Mouse (Mus musculus) liver, embryonic 13.5 days (tissue): ENCODE data around the gene Tep1. TPM values are rescaled to one million over a fixed set of nuclear protein-coding genes. Genes with fewer than 3 reads are reported as not detected.
A peak's percentile ranks its signal among the peaks of the same experiment; 100 is the strongest.
"Not testable (repeated sequence)": the region's sequence is repeated elsewhere in the genome, so short reads cannot be mapped to it uniquely, and the experiment has no call there.

Source experiments
- ATAC-seq: fragments of 200-750 bp; cut with Nextera tagmentation; 2 replicates; pipeline ENCODE4 v1.8.0; 2017; ENCODE audit warnings: low read depth, mild to moderate bottlenecking, moderate number of reproducible peaks, moderate library complexity
- DNase-seq: peaks from one replicate; pipeline ENCODE4 v3.0.0; 2022
- H3K27ac ChIP-seq: fragments of 300-500 bp; sonication (generic); 2 replicates; pipeline ENCODE4 v1.5.1; 2015; ENCODE audit warnings: moderate library complexity, mild to moderate bottlenecking, inconsistent platforms
- H3K27me3 ChIP-seq: fragments of 300-500 bp; sonication (generic); 2 replicates; pipeline ENCODE4 v1.6.1; 2015; ENCODE audit warnings: mild to moderate bottlenecking, inconsistent platforms
- H3K36me3 ChIP-seq: fragments of 300-500 bp; sonication (generic); 2 replicates; pipeline ENCODE4 v1.6.1; 2015; ENCODE audit warnings: mild to moderate bottlenecking, inconsistent platforms
- H3K4me1 ChIP-seq: fragments of 300-500 bp; sonication (generic); replicated peaks from 2 replicates; pipeline ENCODE4 v1.6.1; 2015; ENCODE audit warnings: inconsistent platforms
- H3K4me2 ChIP-seq: fragments of 300-500 bp; sonication (generic); 2 replicates; pipeline ENCODE4 v1.6.1; 2015; ENCODE audit warnings: inconsistent platforms, mild to moderate bottlenecking, moderate library complexity
- H3K4me3 ChIP-seq: fragments of 300-500 bp; sonication (generic); replicated peaks from 2 replicates; pipeline ENCODE4 v1.5.1; 2015; ENCODE audit warnings: mild to moderate bottlenecking, inconsistent platforms
- H3K9ac ChIP-seq: fragments of 300-500 bp; sonication (generic); 2 replicates; pipeline ENCODE4 v1.6.1; 2015; ENCODE audit warnings: mild to moderate bottlenecking, inconsistent platforms
- H3K9me3 ChIP-seq: fragments of 300-500 bp; sonication (generic); replicated peaks from 2 replicates; pipeline ENCODE4 v1.6.1; 2016; ENCODE audit warnings: inconsistent platforms
- WGBS: fragments of 180-500 bp; shearing (Covaris S2); methylation state at CpG from one replicate; pipeline ENCODE4 v1.1.7; 2015; ENCODE audit not compliant: insufficient replicate concordance; 5-methylcytosine and 5-hydroxymethylcytosine counted together
- polyA plus RNA-seq: library from polyadenylated mRNA; unstranded; fragments of >200 nt; fragmentation: Nextera tagmentation; extraction: Ambion mirVana; gene quantifications from 2 replicates; pipeline ENCODE4 v1.2.1, GENCODE M21; 2015

Gene Tep1
- polyA plus RNA-seq, 1 experiment from 2014 or later: 2.5 TPM

- no peaks in the 10 kb centered on the region for H3K36me3 ChIP-seq
- DNase-seq (no peak), ATAC-seq (no peak)
- 76% methylated on average over 3 of the region's 3 CpGs for WGBS
- H3K4me1 ChIP-seq: peaks cover 11% of the 10 kb centered on the region
- no peak overlapping the region for H3K4me2 ChIP-seq
- no peak overlapping the region for H3K9ac ChIP-seq
- H3K4me3 ChIP-seq: no peak overlapping the region
- H3K9me3 ChIP-seq: no peaks in the 10 kb centered on the region
- no peak overlapping the region for H3K27ac ChIP-seq
- H3K27me3 ChIP-seq: no peaks in the 10 kb centered on the region
These were observed 3.4 kb downstream of the Tep1 start for GRCm38 (mm10) chr14:50866966-50867365.

DNA sequence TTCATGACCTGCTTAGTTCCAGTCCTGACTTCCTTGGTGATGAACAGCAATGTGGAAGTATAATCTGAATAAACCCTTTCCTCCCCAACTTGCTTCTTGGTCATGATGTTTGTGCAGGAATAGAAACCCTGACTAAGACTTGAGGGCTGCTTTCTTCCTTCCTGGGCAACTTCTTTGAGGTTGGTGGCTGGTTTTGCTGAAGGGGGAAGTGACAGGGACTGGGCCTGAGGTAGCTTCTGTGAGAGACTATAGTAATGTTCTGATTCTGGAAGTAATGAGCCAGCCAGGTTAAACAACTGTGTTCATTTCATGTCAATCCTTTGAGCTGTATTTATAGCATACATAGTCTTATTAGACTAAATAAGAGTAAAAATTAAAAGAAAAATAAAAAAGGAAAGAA lies 5.4 kb downstream of the Tep1 start:
- not testable (repeated sequence) for ATAC-seq, H3K27ac ChIP-seq, H3K4me3 ChIP-seq, H3K9ac ChIP-seq, H3K4me2 ChIP-seq, H3K4me1 ChIP-seq, H3K9me3 ChIP-seq, H3K27me3 ChIP-seq, DNase-seq
- H3K36me3 ChIP-seq: peaks cover 11% of the 10 kb centered on the region

GRCm38 (mm10) chr14:50862641-50863040 lies 7.7 kb downstream of the Tep1 start:
- DNase-seq (no peak), ATAC-seq (no peak)
- no peak overlapping the region for H3K9ac ChIP-seq
- H3K4me3 ChIP-seq: no peak overlapping the region
- H3K27me3 ChIP-seq: no peaks in the 10 kb centered on the region
- peaks cover 11% of the 10 kb centered on the region for H3K36me3 ChIP-seq
- no peaks in the 10 kb centered on the region for H3K4me1 ChIP-seq
- 68% methylated on average over 10 of the region's 10 CpGs for WGBS
- no peak overlapping the region for H3K4me2 ChIP-seq
- no peak overlapping the region for H3K27ac ChIP-seq
- no peaks in the 10 kb centered on the region for H3K9me3 ChIP-seq

DNA sequence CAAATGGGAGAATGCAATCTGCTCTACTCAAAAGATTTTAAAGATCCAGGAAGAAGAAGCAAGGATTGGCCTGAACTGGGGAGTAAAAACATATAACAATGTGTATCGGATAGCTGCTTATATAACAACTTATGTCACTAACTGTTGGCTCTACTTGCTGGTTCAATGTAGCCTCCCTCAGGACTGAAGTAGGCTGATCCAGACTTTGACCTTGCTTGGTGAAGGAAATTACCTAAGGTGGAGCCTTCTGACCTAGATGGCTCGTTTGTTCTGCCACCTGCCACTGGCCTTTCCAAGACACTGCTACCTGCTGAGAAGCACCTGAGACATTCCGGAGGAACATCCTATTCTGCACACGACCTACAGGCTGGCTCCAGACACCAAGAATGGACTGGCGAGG lies 14.6 kb downstream of the Tep1 start:
- H3K4me1 ChIP-seq: no peaks in the 10 kb centered on the region
- H3K9ac ChIP-seq: no peak overlapping the region
- peaks cover 14% of the 10 kb centered on the region for H3K36me3 ChIP-seq
- ATAC-seq (no peak), DNase-seq (no peak)
- H3K27ac ChIP-seq: no peak overlapping the region
- H3K4me2 ChIP-seq: no peak overlapping the region
- no peaks in the 10 kb centered on the region for H3K27me3 ChIP-seq
- H3K9me3 ChIP-seq: no peaks in the 10 kb centered on the region
- no peak overlapping the region for H3K4me3 ChIP-seq
- 73% methylated on average over 5 of the region's 5 CpGs for WGBS

GRCm38 (mm10) chr14:50837236-50837635 lies 33.1 kb downstream of the Tep1 start:
- H3K9ac ChIP-seq: no peak overlapping the region
- H3K4me3 ChIP-seq: no peak overlapping the region
- no peak overlapping the region for H3K4me2 ChIP-seq
- 67% methylated on average over 6 of the region's 6 CpGs for WGBS
- ATAC-seq: no peak
- H3K27me3 ChIP-seq: no peaks in the 10 kb centered on the region
- H3K36me3 ChIP-seq: no peaks in the 10 kb centered on the region
- no peak overlapping the region for H3K27ac ChIP-seq
- no peaks in the 10 kb centered on the region for H3K4me1 ChIP-seq
- peak; percentile 9 for DNase-seq
- H3K9me3 ChIP-seq: no peaks in the 10 kb centered on the region

- H3K9ac ChIP-seq: no peak overlapping the region
- no peak for ATAC-seq
- no peak overlapping the region for H3K4me3 ChIP-seq
- no peak overlapping the region for H3K4me2 ChIP-seq
- no peak overlapping the region for H3K27ac ChIP-seq
- H3K36me3 ChIP-seq: no peaks in the 10 kb centered on the region
- H3K9me3 ChIP-seq: no peaks in the 10 kb centered on the region
- H3K27me3 ChIP-seq: no peaks in the 10 kb centered on the region
- H3K4me1 ChIP-seq: no peaks in the 10 kb centered on the region
- no peak for DNase-seq
- 39% methylated on average over 2 of the region's 2 CpGs for WGBS
These were observed 35.9 kb downstream of the Tep1 start for GRCm38 (mm10) chr14:50834435-50834834.

DNA sequence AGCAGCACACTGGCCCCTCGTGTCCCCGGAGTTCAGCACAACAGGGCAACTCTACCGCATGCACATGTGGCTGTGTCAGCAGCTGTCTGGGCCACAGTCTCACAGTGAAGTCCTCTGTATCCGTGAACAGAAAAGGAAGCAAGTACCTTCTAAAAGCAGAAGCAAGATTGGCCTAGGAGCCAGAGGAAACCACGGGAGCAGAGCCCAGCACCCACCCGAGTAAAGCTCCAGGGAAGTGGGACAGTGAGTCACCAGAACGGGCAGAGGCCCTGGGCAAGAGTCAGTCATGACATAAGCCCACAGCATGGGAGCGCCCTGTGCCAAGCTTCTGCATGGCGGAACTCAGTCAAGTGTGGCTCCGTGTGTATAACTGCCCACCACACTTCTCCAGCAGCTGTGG lies 36.4 kb downstream of the Tep1 start:
- Histone ChIP-seq H3K36me3 (no peaks in the 10 kb centered on the region), H3K9ac (no peak overlapping the region), H3K4me2 (no peak overlapping the region), H3K27ac (no peak overlapping the region), H3K4me3 (no peak overlapping the region), H3K27me3 (no peaks in the 10 kb centered on the region), H3K4me1 (no peaks in the 10 kb centered on the region), H3K9me3 (no peaks in the 10 kb centered on the region)
- 42% methylated on average over 10 of the region's 10 CpGs for WGBS
- DNase-seq (no peak), ATAC-seq (peak; percentile 57)

DNA sequence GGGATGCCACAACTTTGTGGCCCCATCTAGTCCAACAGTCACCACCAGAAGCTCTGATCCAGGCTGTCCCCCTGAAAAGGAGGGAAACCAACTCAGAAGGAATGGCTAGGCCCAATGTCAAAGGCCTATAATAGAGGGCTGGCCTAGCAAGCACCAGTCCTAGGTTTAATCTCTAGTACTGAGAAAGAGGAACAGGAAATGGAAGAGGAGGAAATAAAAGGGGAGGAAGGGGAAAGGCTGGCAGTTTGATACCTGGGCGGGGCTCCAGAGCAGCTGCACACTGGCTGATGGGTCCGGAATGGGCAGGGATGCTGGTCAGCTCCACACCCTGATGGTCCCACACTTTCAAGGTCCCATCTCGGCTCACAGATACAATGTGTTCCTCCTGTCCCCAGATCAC lies 40.5 kb downstream of the Tep1 start:
- Histone ChIP-seq H3K36me3 (no peaks in the 10 kb centered on the region), H3K4me1 (no peaks in the 10 kb centered on the region), H3K9me3 (no peaks in the 10 kb centered on the region), H3K4me3 (no peak overlapping the region), H3K27ac (no peak overlapping the region), H3K4me2 (no peak overlapping the region), H3K9ac (no peak overlapping the region), H3K27me3 (no peaks in the 10 kb centered on the region)
- WGBS: 51% methylated on average over 3 of the region's 3 CpGs
- DNase-seq: no peak
- ATAC-seq: no peak

DNA sequence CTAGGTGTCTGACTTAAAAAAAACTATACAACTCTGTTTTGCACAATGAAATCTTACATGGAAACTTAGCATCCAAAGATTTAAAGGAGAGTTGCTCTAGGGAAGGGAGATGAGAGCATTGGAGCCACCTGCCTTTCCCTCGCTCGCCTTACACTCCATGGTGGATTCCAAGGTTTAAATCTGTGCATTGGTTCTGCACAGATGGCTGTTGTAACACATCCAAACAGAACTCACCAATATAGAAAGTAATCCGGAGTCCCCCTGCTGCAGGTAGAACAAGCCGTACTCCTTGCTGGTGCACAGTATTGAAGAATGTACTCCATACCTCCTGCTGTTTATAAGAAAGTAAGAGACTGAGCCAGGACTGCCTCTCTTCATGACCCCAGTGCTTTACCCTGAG lies 43.8 kb downstream of the Tep1 start:
- Histone ChIP-seq H3K27me3 (no peaks in the 10 kb centered on the region), H3K36me3 (peaks cover 18% of the 10 kb centered on the region), H3K4me1 (no peaks in the 10 kb centered on the region), H3K4me3 (no peak overlapping the region), H3K9ac (no peak overlapping the region), H3K27ac (no peak overlapping the region), H3K4me2 (no peak overlapping the region), H3K9me3 (no peaks in the 10 kb centered on the region)
- WGBS: 78% methylated on average over 4 of the region's 4 CpGs
- DNase-seq (no peak), ATAC-seq (no peak)

DNA sequence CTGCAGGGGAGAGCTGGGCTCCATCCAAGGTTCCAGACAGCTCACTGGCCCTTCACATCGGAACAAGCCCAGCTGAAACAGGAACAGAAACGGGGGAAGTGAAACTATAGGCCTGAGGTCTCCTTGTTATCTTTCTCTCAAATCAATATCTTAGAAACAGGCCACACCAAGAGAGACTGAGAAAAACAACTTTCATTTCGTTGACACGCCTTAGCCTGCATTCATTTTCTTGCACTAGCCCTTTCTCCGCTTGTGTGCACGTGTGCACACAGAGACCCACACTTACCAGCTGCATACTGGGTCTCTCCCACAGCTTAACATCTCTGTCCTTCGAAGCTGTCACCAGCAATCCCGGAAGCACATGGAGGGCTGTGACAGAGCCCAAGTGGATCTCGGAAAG lies 46.1 kb downstream of the Tep1 start:
- Histone ChIP-seq H3K27ac (no peak overlapping the region), H3K27me3 (no peaks in the 10 kb centered on the region), H3K9me3 (no peaks in the 10 kb centered on the region), H3K4me3 (no peak overlapping the region), H3K36me3 (peaks cover 41% of the 10 kb centered on the region), H3K4me2 (no peak overlapping the region), H3K4me1 (no peaks in the 10 kb centered on the region), H3K9ac (no peak overlapping the region)
- no peak for ATAC-seq
- WGBS: 50% methylated on average over 9 of the region's 9 CpGs
- DNase-seq: no peak

DNA sequence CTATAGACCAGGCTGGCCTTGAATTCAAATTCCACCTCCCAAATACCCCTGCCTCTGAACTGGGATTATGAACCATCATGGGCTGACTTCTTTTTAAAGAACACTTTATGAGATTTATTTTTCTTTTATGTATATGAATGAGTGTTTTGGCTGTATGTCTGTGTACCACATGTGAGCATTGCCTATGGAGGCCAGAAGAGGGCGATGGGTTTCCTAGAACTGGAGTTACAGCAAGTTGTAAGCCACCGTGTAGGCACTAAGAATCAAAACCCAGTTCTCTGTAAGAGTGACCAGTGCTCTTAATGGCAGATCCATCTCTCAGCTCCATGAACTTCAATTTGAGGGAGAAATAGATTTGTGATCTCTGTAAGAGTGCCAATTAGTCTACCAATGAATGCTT lies 47.1 kb downstream of the Tep1 start:
- H3K4me1 ChIP-seq: no peaks in the 10 kb centered on the region
- ATAC-seq (no peak), DNase-seq (no peak)
- H3K4me2 ChIP-seq: no peak overlapping the region
- no peak overlapping the region for H3K27ac ChIP-seq
- peaks cover 50% of the 10 kb centered on the region for H3K36me3 ChIP-seq
- H3K9me3 ChIP-seq: no peaks in the 10 kb centered on the region
- WGBS: 68% methylated on average over 2 of the region's 2 CpGs
- no peak overlapping the region for H3K4me3 ChIP-seq
- H3K9ac ChIP-seq: no peak overlapping the region
- no peaks in the 10 kb centered on the region for H3K27me3 ChIP-seq

- Histone ChIP-seq H3K4me3 (no peak overlapping the region), H3K4me1 (peaks cover 4% of the 10 kb centered on the region), H3K9ac (no peak overlapping the region), H3K27me3 (no peaks in the 10 kb centered on the region), H3K27ac (no peak overlapping the region), H3K4me2 (no peak overlapping the region), H3K9me3 (no peaks in the 10 kb centered on the region), H3K36me3 (peaks cover 72% of the 10 kb centered on the region)
- DNase-seq (no peak), ATAC-seq (no peak)
- 89% methylated on average over 2 of the region's 2 CpGs for WGBS
These were observed 57.3 kb downstream of the Tep1 start for GRCm38 (mm10) chr14:50813060-50813459.
